Mouse (Mus musculus) activated CD4-positive, CD25-positive, alpha-beta regulatory T cell, adult 9 weeks (primary cell): ENCODE data around the gene Psmd1. TPM values are rescaled to one million over a fixed set of nuclear protein-coding genes. Genes with fewer than 3 reads are reported as not detected.

Experiments used
- polyA plus RNA-seq: library from polyadenylated mRNA; unstranded; fragments of 100-300 nt; shearing (Covaris generic); gene quantifications from one replicate; pipeline ENCODE4 v1.2.1, GENCODE M21; 2017

Psmd1 gene
- 126 TPM for polyA plus RNA-seq

GRCm38 (mm10) chr1:86064271-86064991, at the start of gene Psmd1:
Gene Psmd1 (plus strand): TSS chr1:86064387.

GRCm38 (mm10) chr1:86016516-86016915, 47.7 kb upstream of the Psmd1 start, which contains the start of gene Spata3:
Gene Spata3 (plus strand): TSS chr1:86016816.

GRCm38 (mm10) chr1:86045848-86046805, 18.1 kb upstream of the Psmd1 start, which contains the start of gene 2810459M11Rik:
Gene 2810459M11Rik (plus strand): TSS chr1:86045863.

GRCm38 (mm10) chr1:86111779-86112178, 47.6 kb downstream of the Psmd1 start, which contains the start of gene Htr2b:
Gene Htr2b (minus strand): TSS chr1:86111970.

GRCm38 (mm10) chr1:86133337-86133736, 69.2 kb downstream of the Psmd1 start, which contains the start of gene Gm21972:
Gene Gm21972 (plus strand): TSS chr1:86133637.

GRCm38 (mm10) chr1:86154133-86154823, 90.1 kb downstream of the Psmd1 start, which contains the start of gene Armc9:
Gene Armc9 (plus strand): TSS chr1:86154780.

Other genes with a start within 250 kb of the Psmd1 start
- 502 TPM for gene Itm2c, start 170.1 kb upstream of the Psmd1 start, polyA plus RNA-seq
- gene 4933407L21Rik, start 135.9 kb upstream of the Psmd1 start, polyA plus RNA-seq: 0.29 TPM
- gene Gpr55, start 103.4 kb upstream of the Psmd1 start, polyA plus RNA-seq: 15.0 TPM
- gene Spata3, start 47.6 kb upstream of the Psmd1 start, polyA plus RNA-seq: not detected
- not detected for gene 2810459M11Rik, start 18.5 kb upstream of the Psmd1 start, polyA plus RNA-seq
- gene Htr2b, start 47.6 kb downstream of the Psmd1 start, polyA plus RNA-seq: 0.32 TPM
- not detected for gene Gm21972, start 69.2 kb downstream of the Psmd1 start, polyA plus RNA-seq
- gene Armc9, start 90.4 kb downstream of the Psmd1 start, polyA plus RNA-seq: 10.8 TPM
- not detected for gene B3gnt7, start 238.4 kb downstream of the Psmd1 start, polyA plus RNA-seq